Mouse (Mus musculus): ENCODE data around the gene Nectin1. TPM values are rescaled to one million over a fixed set of nuclear protein-coding genes. Genes with fewer than 3 reads are reported as not detected.

Gene Nectin1
- total and polyA plus RNA-seq, 3 experiments: 0.26 to 1.9 (median 1.8) TPM

DNA sequence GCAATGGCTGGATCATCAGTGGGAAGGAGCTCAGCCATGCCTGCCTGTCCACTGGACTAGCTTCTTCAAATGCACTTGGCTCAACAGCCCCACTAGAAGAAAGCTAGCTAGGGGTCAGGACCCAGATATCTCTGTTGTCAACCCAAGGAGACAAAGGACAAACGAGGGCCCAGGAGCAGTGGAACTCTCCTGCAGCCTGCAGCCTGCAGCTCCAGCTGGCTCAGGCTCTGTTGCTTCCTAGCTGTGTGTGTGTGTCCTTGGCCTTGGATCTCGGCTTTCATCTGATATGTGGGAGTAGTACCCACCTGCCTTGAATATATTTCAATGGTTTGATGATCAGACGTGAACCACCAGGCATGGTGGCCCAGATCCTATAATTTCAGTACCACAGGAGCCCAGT is 49.6 kb downstream of the Nectin1 start:
- in situ Hi-C loops (cut with MboI; ENCODE audit: low pct_ligation_motif_present, low pct_unique_long_range_greater_than_20kb, low sequenced_read_pairs): no loop called here
- Histone ChIP-seq H3K79me2 (replicated peaks; ENCODE audit: control insufficient read depth, extremely low read depth, insufficient read depth, poor library complexity, severe bottlenecking) (no peaks in the 10 kb centered on the region), H3K4me1 (ENCODE audit: control insufficient read depth in 1 of 2, insufficient read depth in 2 of 2) (peaks cover 7 to 10% of the 10 kb centered on the region in 2 experiments), H3K9ac (ENCODE audit: insufficient read depth, low read depth) (no peak overlapping the region), H3K4me3 (replicated peaks in 1 of 3; ENCODE audit: low read depth in 2 of 3, low read length in 2 of 3, poor library complexity in 1 of 3) (no peak overlapping the region), H3K27me3 (replicated peaks) (no peaks in the 10 kb centered on the region), H3K9me3 (replicated peaks; ENCODE audit: low read length) (peaks cover 6% of the 10 kb centered on the region), H3K4me2 (ENCODE audit: insufficient read depth, low read depth, poor library complexity, severe bottlenecking) (no peak overlapping the region), H3K27ac (ENCODE audit: insufficient read depth, low read depth) (no peak overlapping the region), H3K36me3 (replicated peaks in 1 of 2; ENCODE audit: control insufficient read depth in 1 of 2, insufficient read depth in 1 of 2, low read length in 1 of 2) (peaks cover 6 to 43% of the 10 kb centered on the region in 2 experiments)
- dilution Hi-C loops (cut with MboI; ENCODE audit: extremely low pct_ligation_motif_present, extremely low pct_unique_long_range_greater_than_20kb, low sequenced_read_pairs): no loop called here
- no peak for TF ChIP-seq ETS1 (conservative IDR thresholded peaks at IDR 0.05; ENCODE audit: low read depth, low read length)
- no peak for TF ChIP-seq KAT2A (IDR thresholded peaks at IDR 0.05; ENCODE audit: insufficient replicate concordance, low read length)
- DNase-seq (ENCODE audit: extremely low read depth): no peak

DNA sequence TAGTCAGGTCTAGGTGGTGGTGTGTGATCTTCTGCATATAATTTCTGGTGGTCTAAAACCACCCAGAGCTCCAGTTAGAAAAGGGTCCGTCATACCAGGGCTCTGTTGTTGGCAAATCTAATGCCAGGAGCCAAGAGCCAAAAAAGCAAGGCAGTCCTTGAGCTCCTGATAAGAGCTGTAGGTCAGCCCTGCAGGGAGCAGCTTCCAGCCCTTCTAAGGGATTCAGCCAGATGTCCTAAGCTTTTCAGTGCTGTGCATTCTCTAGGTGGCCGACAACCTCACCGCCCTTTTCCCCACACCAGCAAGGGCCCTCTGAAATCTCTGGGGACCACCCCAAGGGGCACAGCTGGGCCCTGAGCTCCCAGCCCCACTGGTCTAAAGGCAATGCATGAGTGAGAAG is 52.2 kb downstream of the Nectin1 start:
- no peaks in the 10 kb centered on the region for H3K27me3 ChIP-seq (replicated peaks)

DNA sequence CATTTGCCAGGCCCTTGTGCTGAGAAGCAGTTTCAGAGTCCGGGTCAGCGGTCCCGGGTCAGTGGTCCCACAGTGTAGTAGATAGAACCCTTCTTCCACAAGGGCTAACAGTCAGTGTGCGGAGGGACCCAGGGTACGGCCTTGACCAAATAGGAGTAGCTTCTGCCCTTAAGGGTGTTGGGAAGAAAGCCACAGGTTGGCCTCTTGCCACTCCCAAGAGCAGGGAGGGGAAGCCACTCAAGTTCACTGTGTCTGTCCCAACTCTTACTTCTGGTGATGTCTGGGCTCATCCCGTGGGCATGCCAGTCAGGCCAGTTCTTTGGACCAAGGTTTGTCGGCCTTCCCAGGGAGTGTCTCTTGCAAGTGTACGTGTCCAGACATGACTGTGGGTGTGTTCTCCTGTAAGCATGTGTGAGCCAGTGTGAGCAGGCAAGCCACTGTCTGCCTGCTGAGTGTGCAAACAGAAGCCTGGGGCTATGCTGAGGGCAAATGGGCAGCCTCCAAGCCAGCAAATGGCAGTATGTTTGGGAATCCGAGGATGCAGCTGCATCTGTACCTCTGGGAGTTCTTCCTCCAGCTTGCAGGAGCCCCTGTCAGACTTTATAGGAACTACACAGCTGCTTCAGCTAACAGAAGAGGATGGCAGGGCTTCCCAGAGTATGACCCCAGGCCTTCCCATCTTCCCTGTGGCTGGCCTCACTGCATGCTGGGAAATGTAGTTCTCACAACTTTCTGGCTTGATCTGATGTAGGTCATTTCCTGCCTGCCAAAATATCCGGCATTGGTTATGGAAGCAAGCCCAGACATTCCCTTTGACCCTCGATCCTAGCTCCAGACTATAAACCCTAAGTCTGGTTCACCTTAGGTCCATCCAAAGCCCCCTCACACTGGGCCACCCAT is 53.3 kb downstream of the Nectin1 start:
- Histone ChIP-seq H3K9me3 (replicated peaks; ENCODE audit: low read length) (peaks cover 6% of the 10 kb centered on the region), H3K4me3 (replicated peaks in 1 of 3; ENCODE audit: low read depth in 2 of 3, low read length in 2 of 3, poor library complexity in 1 of 3) (no peak overlapping the region), H3K9ac (ENCODE audit: insufficient read depth, low read depth) (no peak overlapping the region), H3K27me3 (replicated peaks) (no peaks in the 10 kb centered on the region), H3K4me1 (ENCODE audit: control insufficient read depth in 1 of 2, insufficient read depth in 2 of 2) (peaks cover 7 to 11% of the 10 kb centered on the region in 2 experiments), H3K36me3 (replicated peaks in 1 of 2; ENCODE audit: control insufficient read depth in 1 of 2, insufficient read depth in 1 of 2, low read length in 1 of 2) (peaks cover 6 to 29% of the 10 kb centered on the region in 2 experiments), H3K79me2 (replicated peaks; ENCODE audit: control insufficient read depth, extremely low read depth, insufficient read depth, poor library complexity, severe bottlenecking) (no peaks in the 10 kb centered on the region), H3K27ac (ENCODE audit: insufficient read depth, low read depth) (no peak overlapping the region), H3K4me2 (ENCODE audit: insufficient read depth, low read depth, poor library complexity, severe bottlenecking) (no peak overlapping the region)
- in situ Hi-C loops (cut with MboI; ENCODE audit: low pct_ligation_motif_present, low pct_unique_long_range_greater_than_20kb, low sequenced_read_pairs): loop anchor here (5.0 kb wide), 1 partner anchor 55 kb away; the partner anchor contains the start of gene Nectin1
- dilution Hi-C loops (cut with MboI; ENCODE audit: extremely low pct_ligation_motif_present, extremely low pct_unique_long_range_greater_than_20kb, low sequenced_read_pairs): no loop called here
- no peak for TF ChIP-seq ZMIZ1 (IDR thresholded peaks at IDR 0.05; ENCODE audit: low read depth, low read length)
- peak; percentile 81 for TF ChIP-seq HCFC1 (IDR thresholded peaks at IDR 0.05; ENCODE audit: low read depth, low read length)
- 0 out of 2 replicates have a peak, but pooled peaks have one; percentile 18 for TF ChIP-seq ELF1 (IDR thresholded peaks at IDR 0.05; ENCODE audit: low read depth, low read length)
- DNase-seq (ENCODE audit: extremely low read depth): no peak

More for the DNA sequence above, 52.2 kb downstream of the Nectin1 start:
- in situ Hi-C loops (cut with MboI; ENCODE audit: low pct_ligation_motif_present, low pct_unique_long_range_greater_than_20kb, low sequenced_read_pairs) (loop anchor here (5.0 kb wide), 1 partner anchor 54 kb away; the partner anchor contains the start of gene Nectin1), dilution Hi-C loops (cut with MboI; ENCODE audit: extremely low pct_ligation_motif_present, extremely low pct_unique_long_range_greater_than_20kb, low sequenced_read_pairs) (no loop called here)
- no peak overlapping the region for H3K9ac ChIP-seq (ENCODE audit: insufficient read depth, low read depth)
- DNase-seq (ENCODE audit: extremely low read depth): no peak
- H3K9me3 ChIP-seq (replicated peaks; ENCODE audit: low read length): peaks cover 6% of the 10 kb centered on the region
- peaks cover 6 to 40% of the 10 kb centered on the region in 2 experiments for H3K36me3 ChIP-seq (replicated peaks in 1 of 2; ENCODE audit: control insufficient read depth in 1 of 2, insufficient read depth in 1 of 2, low read length in 1 of 2)
- H3K4me3 ChIP-seq (replicated peaks in 1 of 3; ENCODE audit: low read depth in 2 of 3, low read length in 2 of 3, poor library complexity in 1 of 3): no peak overlapping the region
- no peaks in the 10 kb centered on the region for H3K79me2 ChIP-seq (replicated peaks; ENCODE audit: control insufficient read depth, extremely low read depth, insufficient read depth, poor library complexity, severe bottlenecking)
- H3K27ac ChIP-seq (ENCODE audit: insufficient read depth, low read depth): no peak overlapping the region
- H3K4me2 ChIP-seq (ENCODE audit: insufficient read depth, low read depth, poor library complexity, severe bottlenecking): no peak overlapping the region
- no peak for TF ChIP-seq SMC3 (IDR thresholded peaks at IDR 0.05; ENCODE audit: low read depth, low read length)
- TF ChIP-seq ETS1 (conservative IDR thresholded peaks at IDR 0.05; ENCODE audit: low read depth, low read length): no peak
- TF ChIP-seq CHD2 (IDR thresholded peaks at IDR 0.05; ENCODE audit: low read length): no peak
- H3K4me1 ChIP-seq (ENCODE audit: control insufficient read depth in 1 of 2, insufficient read depth in 2 of 2): peaks cover 7 to 8% of the 10 kb centered on the region in 2 experiments
